Mouse (Mus musculus) bone marrow macrophage, adult 2 months (primary cell): Measurements from ENCODE around the gene Ddt. TPM values are rescaled to one million over a fixed set of nuclear protein-coding genes. Genes with fewer than 3 reads are reported as not detected.
A peak's percentile ranks its signal among the peaks of the same experiment; 100 is the strongest.

Experiments
- H3K27ac ChIP-seq: 2 replicates; pipeline ENCODE4 v1.5.1; 2012; ENCODE audit warnings: low read depth, low read length; ENCODE audit not compliant: insufficient read depth
- H3K4me1 ChIP-seq: 2 replicates; pipeline ENCODE4 v1.6.1; 2012; ENCODE audit warnings: low read length; ENCODE audit not compliant: control insufficient read depth, insufficient read depth
- H3K4me3 ChIP-seq: 2 replicates; pipeline ENCODE4 v1.5.1; 2012; ENCODE audit warnings: mild to moderate bottlenecking, low read length, moderate library complexity; ENCODE audit not compliant: insufficient read depth
- CTCF ChIP-seq: IDR thresholded peaks from 2 replicates; pipeline ENCODE4 v1.5.1; 2012; ENCODE audit warnings: low read depth, mild to moderate bottlenecking, low read length, moderate library complexity
- POLR2A ChIP-seq: IDR thresholded peaks from 2 replicates; pipeline ENCODE4 v1.6.1; 2012; ENCODE audit warnings: mild to moderate bottlenecking, low read depth, low read length, borderline replicate concordance
- polyA plus RNA-seq: library from polyadenylated mRNA; stranded (reverse); fragments of >200 nt; gene quantifications from 2 replicates; pipeline ENCODE4 v1.2.4, GENCODE M21; 2012; ENCODE audit not compliant: missing spikeins, insufficient read depth, insufficient read length

The Ddt gene
- 56.4 and 63.8 TPM in 2 replicates for polyA plus RNA-seq

DNA sequence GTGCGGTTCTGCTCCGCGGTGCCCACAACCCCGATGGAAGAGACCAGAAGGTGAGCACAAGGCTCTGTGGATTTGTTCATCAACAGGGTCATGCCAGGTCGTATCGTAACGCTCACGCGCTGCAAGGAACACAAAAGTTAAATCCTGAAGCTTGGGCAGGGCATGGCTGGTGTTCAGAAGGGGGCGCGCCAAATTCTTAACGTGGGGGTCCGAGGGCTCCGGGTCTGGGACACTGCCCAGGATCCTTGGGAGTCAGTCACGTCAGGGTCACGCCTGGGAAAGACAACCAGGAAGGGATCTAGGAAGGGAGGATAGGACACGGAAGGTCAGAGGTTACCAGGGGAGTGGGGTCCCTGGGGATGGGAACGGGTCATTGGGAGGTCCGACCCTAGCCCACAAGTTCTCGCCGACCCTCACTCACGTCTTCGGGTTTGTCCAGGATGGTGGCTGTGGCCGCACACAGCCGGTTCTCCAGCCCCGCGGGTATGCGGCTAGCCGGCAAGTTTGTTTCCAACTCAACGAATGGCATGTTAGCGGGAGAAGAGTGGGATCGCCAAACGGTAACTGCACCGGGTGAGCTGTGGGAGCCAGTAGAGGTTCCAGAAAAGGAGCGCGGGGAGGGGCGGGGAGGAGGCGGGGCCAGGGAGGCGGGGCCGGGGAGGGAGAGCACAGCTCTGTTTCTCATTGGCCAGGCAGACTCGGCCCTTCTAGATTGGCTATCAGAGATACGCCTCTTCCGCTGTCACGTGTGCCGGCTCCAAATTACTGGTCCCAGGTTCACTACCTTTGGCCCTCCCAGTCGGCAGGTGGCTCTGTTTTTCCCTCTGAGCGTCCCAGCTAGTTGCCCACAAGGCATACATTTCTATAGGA lies at the start of gene Ddt:
TSS of gene Ddt (minus strand) at position 620 of the 870 bp plus-strand sequence.
- TF ChIP-seq POLR2A (no peak), CTCF (no peak)
- Histone ChIP-seq H3K4me1 (peaks cover 5% of the 10 kb centered on the region; the same call in 1 of the 2 replicates), H3K4me3 (peak within 1 kb of the TSS; percentile 82), H3K27ac (no peak within 1 kb of the TSS)

DNA sequence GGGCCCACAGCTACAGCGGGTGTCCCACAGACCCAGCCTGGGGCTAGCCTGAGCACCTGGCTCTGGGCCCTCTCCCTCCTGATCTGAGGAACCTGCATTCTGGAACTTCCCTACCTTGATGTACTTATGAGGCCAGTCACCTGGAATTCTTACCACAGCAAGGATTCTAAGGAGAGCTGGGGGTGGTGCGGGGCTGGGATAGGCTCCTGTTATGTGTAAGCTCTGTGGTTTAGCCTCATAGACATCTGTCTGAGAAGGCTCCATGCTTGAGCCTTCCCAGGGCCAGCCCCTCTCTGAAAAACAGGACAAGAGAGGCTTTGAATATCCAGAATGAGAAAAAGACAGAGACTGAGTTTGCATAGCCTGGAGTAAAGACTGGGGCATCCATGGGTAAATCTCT lies 49.2 kb upstream of the Ddt start, which contains the start of gene Gstt4:
TSS of gene Gstt4 (minus strand) at position 101 of the 400 bp plus-strand sequence.
- Histone ChIP-seq H3K27ac (no peak within 1 kb of the TSS), H3K4me3 (no peak within 1 kb of the TSS), H3K4me1 (peaks cover 6% of the 10 kb centered on the region)
- TF ChIP-seq CTCF (no peak), POLR2A (no peak)

DNA sequence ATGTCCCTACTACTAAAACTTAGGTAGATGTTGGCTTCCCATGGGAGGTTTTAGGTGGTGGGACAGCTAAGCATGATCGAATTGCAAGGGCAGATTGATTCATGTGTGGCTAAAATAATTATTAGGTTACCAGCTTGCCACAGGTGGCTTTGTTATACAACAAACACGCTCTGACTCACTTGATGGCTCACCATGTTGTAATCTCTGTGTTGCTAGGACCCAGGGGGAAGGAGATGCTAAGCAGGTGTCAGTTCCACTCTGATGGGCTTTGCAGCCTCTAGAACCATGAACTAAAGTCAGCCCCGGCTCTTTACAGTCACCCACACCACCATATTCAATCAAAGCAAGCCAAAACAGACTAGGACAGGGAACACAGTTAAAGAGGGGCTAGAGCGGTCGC lies 46.7 kb upstream of the Ddt start:
- Histone ChIP-seq H3K4me3 (no peak overlapping the region), H3K4me1 (no peaks in the 10 kb centered on the region), H3K27ac (no peak overlapping the region)
- no peak for TF ChIP-seq CTCF
- TF ChIP-seq POLR2A, result no peak

DNA sequence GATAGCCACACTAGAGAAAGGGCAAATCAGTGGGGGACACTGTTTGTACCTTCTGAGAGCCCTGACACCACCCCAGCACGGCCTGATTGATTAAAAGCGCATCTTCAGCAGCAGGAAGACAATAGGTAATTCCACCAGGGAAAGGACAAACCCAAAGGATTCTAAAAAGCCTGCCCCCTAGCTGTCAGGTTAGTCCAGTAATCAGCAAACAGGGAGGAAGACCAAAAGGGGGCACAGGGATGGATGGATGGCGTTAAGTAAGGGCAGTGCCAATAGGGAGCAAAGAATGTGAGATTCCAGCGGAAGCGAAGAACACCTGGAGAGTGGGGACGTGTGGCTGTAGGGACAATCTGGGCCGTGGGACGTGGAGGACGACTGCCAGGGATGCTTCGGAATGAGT lies 45.4 kb upstream of the Ddt start:
- Histone ChIP-seq H3K4me1 (no peaks in the 10 kb centered on the region), H3K4me3 (no peak overlapping the region), H3K27ac (no peak overlapping the region)
- TF ChIP-seq POLR2A (no peak), CTCF (no peak)

DNA sequence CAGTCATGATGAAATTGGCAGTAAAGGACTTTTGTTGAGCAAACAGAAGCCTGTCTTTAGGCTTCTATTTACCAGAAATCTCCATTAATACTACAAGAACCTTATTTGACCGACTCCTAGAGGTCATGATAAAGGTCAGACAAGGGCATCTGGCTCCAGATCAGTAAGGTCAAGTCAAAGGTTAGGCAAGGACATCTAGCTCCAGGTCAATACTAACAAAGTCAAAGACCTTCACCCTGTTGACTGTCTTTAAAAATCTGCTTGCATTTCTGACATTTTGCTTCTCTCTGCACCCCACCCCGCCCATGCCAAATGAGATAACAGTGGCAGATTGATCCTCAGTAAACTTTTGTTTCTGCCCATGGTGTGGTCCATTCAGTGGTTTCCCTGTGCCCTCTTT lies 31.0 kb upstream of the Ddt start:
- no peaks in the 10 kb centered on the region for H3K4me1 ChIP-seq
- TF ChIP-seq POLR2A (no peak), CTCF (no peak)

DNA sequence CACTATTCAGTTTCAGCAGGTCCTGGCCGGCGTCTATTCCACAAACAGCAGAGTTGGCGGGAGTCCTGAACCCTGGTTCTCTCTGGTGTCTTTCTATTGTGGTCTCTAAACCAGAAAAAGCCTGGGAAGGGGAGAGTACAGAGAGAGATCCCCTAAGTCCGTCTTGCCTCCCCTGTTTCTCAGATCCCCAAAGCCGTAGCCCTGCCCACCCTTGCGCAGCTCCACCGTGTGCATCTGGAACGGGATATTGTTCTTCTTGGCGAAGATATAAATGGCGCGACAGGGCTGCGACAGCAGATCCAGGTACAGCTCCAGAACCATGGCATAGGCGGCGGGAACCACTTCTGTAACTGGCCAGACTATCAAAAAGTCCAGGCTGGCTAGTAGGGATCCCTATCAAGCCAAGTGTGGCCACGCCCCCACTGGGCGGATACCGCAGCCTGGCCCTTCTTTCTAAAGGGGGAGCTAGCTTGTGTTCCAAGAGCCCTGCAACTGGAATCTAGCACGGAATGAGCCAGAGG lies 25.0 kb upstream of the Ddt start, which contains the start of gene Gstt1:
TSS of gene Gstt1 (minus strand) at position 409 of the 521 bp plus-strand sequence.
- TF ChIP-seq CTCF (no peak), POLR2A (no peak)
- Histone ChIP-seq H3K27ac (no peak within 1 kb of the TSS), H3K4me3 (peak within 1 kb of the TSS; percentile 69), H3K4me1 (peaks cover 15% of the 10 kb centered on the region)

More for the DNA sequence above, 31.0 kb upstream of the Ddt start:
- H3K27ac ChIP-seq, result no peak overlapping the region
- no peak overlapping the region for H3K4me3 ChIP-seq

DNA sequence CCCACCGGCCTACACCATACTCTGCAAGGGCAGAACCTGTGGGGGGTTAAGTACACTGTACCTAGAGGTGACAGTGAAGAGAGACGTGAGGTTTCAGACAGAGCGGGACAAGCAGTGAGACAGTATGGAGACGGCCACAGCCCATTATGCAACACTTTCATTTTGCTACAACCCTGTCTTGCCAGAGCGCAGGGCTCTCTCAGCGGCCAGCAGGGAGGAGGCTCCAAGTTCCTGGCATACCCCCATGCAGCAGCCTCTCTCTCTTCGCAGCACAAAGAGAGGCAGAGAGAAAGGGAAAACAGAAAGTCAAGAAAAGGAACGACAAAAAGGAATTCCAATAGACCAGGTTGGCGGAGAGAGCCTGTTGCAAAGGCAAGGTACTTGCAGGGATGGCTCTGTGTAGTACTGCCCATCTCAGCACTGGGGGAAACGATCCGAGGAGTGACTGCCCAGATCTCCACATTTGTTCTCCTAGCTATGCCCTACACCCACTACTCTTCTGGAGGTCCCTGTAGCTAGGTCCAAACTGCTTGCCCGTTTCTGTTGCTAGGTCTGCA lies 24.5 kb upstream of the Ddt start:
- peaks cover 15% of the 10 kb centered on the region for H3K4me1 ChIP-seq
- H3K4me3 ChIP-seq, result peak overlapping the region; percentile 69
- no peak overlapping the region for H3K27ac ChIP-seq
- TF ChIP-seq POLR2A (no peak), CTCF (no peak)

DNA sequence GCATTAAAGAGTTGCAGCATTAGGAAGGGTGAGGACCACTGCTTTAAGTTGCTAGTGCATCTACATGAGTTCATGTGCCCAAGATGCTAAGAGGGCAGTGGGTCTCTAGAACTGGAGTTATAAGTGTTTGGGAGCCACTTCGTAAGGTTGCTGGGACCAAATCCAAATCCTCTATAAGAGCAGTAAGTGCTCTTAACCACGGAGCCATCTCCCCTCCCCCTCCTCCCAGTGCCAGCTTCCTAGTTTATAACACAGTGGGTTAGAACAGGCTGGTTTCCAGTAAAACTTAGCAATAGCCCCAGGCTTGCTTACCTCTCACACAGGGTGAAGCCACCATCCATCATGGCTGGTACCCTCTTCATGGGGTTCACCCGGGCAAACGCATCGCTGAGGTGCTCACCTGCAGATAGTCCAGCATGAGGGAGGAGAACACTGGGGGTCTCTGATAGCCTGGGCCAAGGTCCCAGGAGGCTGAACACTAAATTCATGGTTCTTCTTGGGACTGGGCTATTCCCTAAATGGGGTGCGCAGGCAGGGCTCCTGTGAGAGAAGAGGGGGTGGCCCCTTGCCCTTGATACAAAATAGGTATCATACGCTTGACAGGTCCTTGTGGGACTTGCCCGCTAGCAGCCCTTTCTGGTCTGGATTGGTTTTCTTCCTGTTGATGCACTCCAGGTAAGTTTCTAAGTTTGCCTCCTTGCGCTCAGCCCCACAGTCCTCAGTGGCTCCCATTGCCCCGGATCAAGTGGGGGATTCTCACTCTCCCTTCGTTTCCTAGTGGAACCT lies 23.7 kb upstream of the Ddt start:
- Histone ChIP-seq H3K27ac (no peak overlapping the region), H3K4me3 (0 out of 2 replicates have a peak overlapping the region, but pooled peaks have one; percentile 69)
- TF ChIP-seq POLR2A, result no peak
- no peak for TF ChIP-seq CTCF

DNA sequence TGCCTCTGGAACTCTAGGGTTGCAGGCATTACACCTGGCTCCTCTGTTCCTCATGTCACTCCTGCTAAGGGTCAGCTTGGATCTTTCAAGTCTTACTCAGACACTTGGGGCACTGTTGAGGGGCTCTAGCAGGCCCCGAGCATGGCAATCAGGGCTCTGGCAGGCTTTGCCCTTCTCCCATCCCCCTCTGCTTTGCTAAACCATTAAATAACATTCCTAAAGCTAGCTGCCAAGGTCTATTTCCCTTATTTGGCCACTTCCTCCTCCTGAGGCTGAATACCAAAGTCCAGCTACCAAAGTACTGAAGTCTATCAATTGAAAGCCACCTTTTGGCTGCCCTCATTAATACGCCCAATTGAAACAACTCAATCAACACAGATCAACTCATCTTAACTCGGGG lies 21.7 kb upstream of the Ddt start:
- Histone ChIP-seq H3K4me3 (no peak overlapping the region), H3K27ac (no peak overlapping the region), H3K4me1 (peaks cover 15% of the 10 kb centered on the region)
- TF ChIP-seq CTCF (no peak), POLR2A (no peak)

More for the DNA sequence above, 23.7 kb upstream of the Ddt start:
- H3K4me1 ChIP-seq, result peaks cover 15% of the 10 kb centered on the region

DNA sequence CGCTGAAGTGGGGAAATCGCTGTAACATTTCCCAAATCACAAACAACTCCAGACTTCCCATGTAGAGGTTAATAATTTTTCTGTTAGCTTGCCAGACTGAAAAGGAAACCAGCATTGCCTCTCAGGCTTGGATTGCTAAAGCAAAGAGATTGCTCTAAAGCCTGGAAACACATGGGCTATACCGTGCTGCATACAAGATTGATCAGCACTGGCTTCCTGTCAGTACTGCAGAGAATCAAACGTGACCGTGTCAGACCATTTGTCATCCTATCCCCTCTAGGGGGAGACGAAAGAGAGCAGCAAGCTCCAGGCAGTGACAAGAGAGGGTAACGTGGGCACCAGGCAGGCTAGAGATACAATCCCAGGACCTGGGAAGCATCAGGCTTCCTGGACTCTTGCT lies 17.6 kb upstream of the Ddt start:
- H3K4me3 ChIP-seq, result no peak overlapping the region
- TF ChIP-seq POLR2A, result no peak
- no peak for TF ChIP-seq CTCF
- H3K4me1 ChIP-seq, result peaks cover 10% of the 10 kb centered on the region
- no peak overlapping the region for H3K27ac ChIP-seq
